In genomic region chr17:8433121-8433977, GRCm38 (mm10) we compare ENCODE assay signal across 8 mouse cellular contexts. TPM values are rescaled to one million over a fixed set of nuclear protein-coding genes. Genes with fewer than 3 reads are reported as not detected.
A peak's percentile ranks its signal among the peaks of the same experiment; 100 is the strongest.
DNase-seq lines count a peak whose midpoint lies in the region; ATAC-seq and TF ChIP-seq lines count a peak whose summit lies in the region.

No protein-coding gene starts in this region.

- peak overlapping the region; percentile 45 for H3K4me2 ChIP-seq in kidney, postnatal 0 days (ENCODE audit: low read length)
- H3K4me2 ChIP-seq in embryonic facial prominence, embryonic 15.5 days (replicated peaks): peak overlapping the region; percentile 35
- peak overlapping the region; percentile 49 for H3K4me2 ChIP-seq in intestine, embryonic 15.5 days (replicated peaks)
- peak overlapping the region; percentile 41 for H3K4me2 ChIP-seq in neural tube, embryonic 13.5 days

- H3K4me3 ChIP-seq in kidney, postnatal 0 days (replicated peaks; ENCODE audit: low read depth, low read length): peak overlapping the region; percentile 15; the same call in 1 of the 2 replicates
- peak overlapping the region; percentile 14 for H3K4me3 ChIP-seq in embryonic facial prominence, embryonic 15.5 days (replicated peaks)
- peak overlapping the region; percentile 21 for H3K4me3 ChIP-seq in intestine, embryonic 15.5 days (replicated peaks)
- H3K4me3 ChIP-seq in neural tube, embryonic 13.5 days: peak overlapping the region; percentile 24

- under 1% methylated on average over 52 of the region's 52 CpGs for WGBS in kidney, postnatal 0 days
- WGBS in embryonic facial prominence, embryonic 15.5 days: under 1% methylated on average over 52 of the region's 52 CpGs
- under 1% methylated on average over 52 of the region's 52 CpGs for WGBS in intestine, embryonic 15.5 days
- 1% methylated on average over 52 of the region's 52 CpGs for WGBS in neural tube, embryonic 13.5 days

- no peak overlapping the region for H3K27ac ChIP-seq in kidney, postnatal 0 days
- no peak overlapping the region for H3K27ac ChIP-seq in embryonic facial prominence, embryonic 15.5 days (replicated peaks)
- no peak overlapping the region for H3K27ac ChIP-seq in intestine, embryonic 15.5 days
- no peak overlapping the region for H3K27ac ChIP-seq in neural tube, embryonic 13.5 days (replicated peaks)

- ATAC-seq in kidney, postnatal 0 days (replicated peaks; ENCODE audit: low FRiP score, low read depth): no peak
- ATAC-seq in embryonic facial prominence, embryonic 15.5 days (ENCODE audit: insufficient number of reproducible peaks, low FRiP score, low TSS enrichment, low read depth): no peak
- no peak for ATAC-seq in intestine, embryonic 15.5 days
- ATAC-seq in neural tube, embryonic 13.5 days (ENCODE audit: low read depth): no peak

- no peaks in the 10 kb centered on the region for H3K36me3 ChIP-seq in kidney, postnatal 0 days (ENCODE audit: insufficient read depth, low read length)
- no peaks in the 10 kb centered on the region for H3K36me3 ChIP-seq in embryonic facial prominence, embryonic 15.5 days
- H3K36me3 ChIP-seq in intestine, embryonic 15.5 days: no peaks in the 10 kb centered on the region
- H3K36me3 ChIP-seq in neural tube, embryonic 13.5 days: no peaks in the 10 kb centered on the region

- H3K4me1 ChIP-seq in kidney, postnatal 0 days (replicated peaks; ENCODE audit: insufficient read depth, low read length): peaks cover 12% of the 10 kb centered on the region; the same call in 1 of the 2 replicates
- H3K4me1 ChIP-seq in embryonic facial prominence, embryonic 15.5 days: peaks cover 13% of the 10 kb centered on the region
- H3K4me1 ChIP-seq in intestine, embryonic 15.5 days (replicated peaks): peaks cover 10% of the 10 kb centered on the region
- peaks cover 27% of the 10 kb centered on the region for H3K4me1 ChIP-seq in neural tube, embryonic 13.5 days (replicated peaks)

- no peaks in the 10 kb centered on the region for H3K9me3 ChIP-seq in kidney, postnatal 0 days (replicated peaks; ENCODE audit: low read length)
- H3K9me3 ChIP-seq in embryonic facial prominence, embryonic 15.5 days (replicated peaks): no peaks in the 10 kb centered on the region
- no peaks in the 10 kb centered on the region for H3K9me3 ChIP-seq in intestine, embryonic 15.5 days
- H3K9me3 ChIP-seq in neural tube, embryonic 13.5 days: no peaks in the 10 kb centered on the region

- DNase-seq in kidney, postnatal 0 days (ENCODE audit: low spot score): no peak
- no peak for DNase-seq in kidney, postnatal 36 days
- DNase-seq in right cerebral cortex, adult 2 months (ENCODE audit: low spot score in 2 of 2): no peak
- no peak for DNase-seq in testis, postnatal 14 days (ENCODE audit: low spot score)
- no peak for DNase-seq in gastrocnemius, adult 18-20 months (ENCODE audit: low spot score)

- no peak overlapping the region for H3K9ac ChIP-seq in kidney, postnatal 0 days (ENCODE audit: low read depth, low read length)
- H3K9ac ChIP-seq in embryonic facial prominence, embryonic 15.5 days: no peak overlapping the region
- no peak overlapping the region for H3K9ac ChIP-seq in intestine, embryonic 15.5 days
- H3K9ac ChIP-seq in neural tube, embryonic 13.5 days: no peak overlapping the region

- peaks cover 88% of the 10 kb centered on the region for H3K27me3 ChIP-seq in kidney, postnatal 0 days (ENCODE audit: insufficient read depth, low read length)
- H3K27me3 ChIP-seq in embryonic facial prominence, embryonic 15.5 days: peaks cover 100% of the 10 kb centered on the region
- peaks cover 97% of the 10 kb centered on the region for H3K27me3 ChIP-seq in intestine, embryonic 15.5 days (replicated peaks)
- H3K27me3 ChIP-seq in neural tube, embryonic 13.5 days: peaks cover 100% of the 10 kb centered on the region

- TF ChIP-seq CTCF in kidney, postnatal 0 days (IDR thresholded peaks at IDR 0.05; ENCODE audit: low read depth): no peak

RNA-seq across cellular contexts. Expression of gene T, which starts 0.9 kb away (rescaled TPM):
- 0.17 TPM in 2 replicates for polyA plus RNA-seq in kidney, postnatal 0 days (2015; fragmentation: Nextera tagmentation; extraction: Ambion mirVana)
- 0.26 and 0.94 TPM in 2 replicates for polyA plus RNA-seq in embryonic facial prominence, embryonic 15.5 days (2015; fragmentation: Nextera tagmentation; extraction: Ambion mirVana)
- 0.30 and 0.45 TPM in 2 replicates for polyA plus RNA-seq in intestine, embryonic 15.5 days (2015; fragmentation: Nextera tagmentation; extraction: Ambion mirVana)
- 0.47 and 1.4 TPM in 2 replicates for polyA plus RNA-seq in neural tube, embryonic 13.5 days (2015; fragmentation: Nextera tagmentation; extraction: Ambion mirVana)
- not detected for total RNA-seq in gastrocnemius, adult 18-20 months (2021)
